Mouse (Mus musculus): ENCODE results near the gene Zfp747. TPM values are rescaled to one million over a fixed set of nuclear protein-coding genes. Genes with fewer than 3 reads are reported as not detected.
"Not testable (repeated sequence)": the region's sequence is repeated elsewhere in the genome, so short reads cannot be mapped to it uniquely, and the experiment has no call there.

Zfp747 gene
- polyA plus RNA-seq, 1 experiment from 2014 or later: 4.7 TPM

- Histone ChIP-seq H3K9me3 (no peaks in the 10 kb centered on the region), H3K4me2 (peak overlapping the region; percentile 89), H3K4me3 (peak overlapping the region; percentile 54), H3K9ac (peak overlapping the region; percentile 79; the same call in 1 of the 2 replicates), H3K36me3 (no peaks in the 10 kb centered on the region), H3K4me1 (peaks cover 9% of the 10 kb centered on the region), H3K27me3 (replicated peaks) (peaks cover 40% of the 10 kb centered on the region), H3K27ac (replicated peaks) (no peak overlapping the region)
- 57% methylated on average over 4 of the region's 4 CpGs for WGBS
- ATAC-seq (ENCODE audit: extremely low read depth, insufficient number of reproducible peaks, low FRiP score, low TSS enrichment): no peak
Observed at GRCm38 (mm10) chr7:127364166-127364565, 11.7 kb downstream of the Zfp747 start.

GRCm38 (mm10) chr7:127363475-127363921 lies 12.4 kb downstream of the Zfp747 start:
- H3K9me3 ChIP-seq: no peaks in the 10 kb centered on the region
- no peaks in the 10 kb centered on the region for H3K36me3 ChIP-seq
- H3K4me1 ChIP-seq: peaks cover 9% of the 10 kb centered on the region
- H3K4me3 ChIP-seq: peak overlapping the region; percentile 54
- no peak for ATAC-seq (ENCODE audit: extremely low read depth, insufficient number of reproducible peaks, low FRiP score, low TSS enrichment)
- H3K27ac ChIP-seq (replicated peaks): no peak overlapping the region
- H3K4me2 ChIP-seq: peak overlapping the region; percentile 89
- peaks cover 44% of the 10 kb centered on the region for H3K27me3 ChIP-seq (replicated peaks)
- 2% methylated on average over 24 of the region's 24 CpGs for WGBS
- peak overlapping the region; percentile 79 for H3K9ac ChIP-seq

- Histone ChIP-seq H3K9ac (0 out of 2 replicates have a peak overlapping the region, but pooled peaks have one; percentile 28), H3K4me3 (peak overlapping the region; percentile 41), H3K4me2 (peak overlapping the region; percentile 56)
Observed at GRCm38 (mm10) chr7:127362418-127362817, 13.4 kb downstream of the Zfp747 start.

DNA sequence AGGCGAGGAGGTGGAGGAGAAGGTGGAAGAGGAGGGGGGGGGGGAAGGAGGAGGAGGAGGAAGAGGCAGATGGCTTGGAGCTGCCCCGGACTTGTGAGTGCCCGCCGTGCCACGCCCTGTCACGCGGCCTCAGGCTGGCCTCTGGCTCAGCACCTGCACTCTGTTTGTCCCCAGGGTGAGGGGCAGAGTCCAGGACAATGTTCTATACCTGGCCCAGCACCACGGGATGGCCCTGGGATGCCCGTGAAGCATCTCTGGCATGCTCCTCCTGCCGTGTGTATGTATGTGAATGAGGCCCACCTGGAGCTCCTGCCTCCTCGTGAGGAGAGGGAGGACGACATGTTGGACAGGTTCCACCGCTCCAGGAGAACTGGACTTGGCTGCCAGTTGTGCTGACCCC lies 14.4 kb downstream of the Zfp747 start:
- no peak overlapping the region for H3K4me2 ChIP-seq
- 53% methylated on average over 12 of the region's 13 CpGs for WGBS
- no peak overlapping the region for H3K4me3 ChIP-seq
- H3K9me3 ChIP-seq: no peaks in the 10 kb centered on the region
- H3K27ac ChIP-seq (replicated peaks): no peak overlapping the region
- H3K27me3 ChIP-seq (replicated peaks): peaks cover 62% of the 10 kb centered on the region
- no peak for ATAC-seq (ENCODE audit: extremely low read depth, insufficient number of reproducible peaks, low FRiP score, low TSS enrichment)
- H3K9ac ChIP-seq: no peak overlapping the region
- H3K4me1 ChIP-seq: peaks cover 9% of the 10 kb centered on the region
- H3K36me3 ChIP-seq: no peaks in the 10 kb centered on the region

More at GRCm38 (mm10) chr7:127362418-127362817, 13.4 kb downstream of the Zfp747 start:
- 21% methylated on average over 13 of the region's 13 CpGs for WGBS
- H3K4me1 ChIP-seq; ATAC-seq (ENCODE audit: extremely low read depth, insufficient number of reproducible peaks, low FRiP score, low TSS enrichment); H3K9me3 ChIP-seq; H3K36me3 ChIP-seq; H3K27ac ChIP-seq (replicated peaks): not testable (repeated sequence)
- peaks cover 55% of the 10 kb centered on the region for H3K27me3 ChIP-seq (replicated peaks)

DNA sequence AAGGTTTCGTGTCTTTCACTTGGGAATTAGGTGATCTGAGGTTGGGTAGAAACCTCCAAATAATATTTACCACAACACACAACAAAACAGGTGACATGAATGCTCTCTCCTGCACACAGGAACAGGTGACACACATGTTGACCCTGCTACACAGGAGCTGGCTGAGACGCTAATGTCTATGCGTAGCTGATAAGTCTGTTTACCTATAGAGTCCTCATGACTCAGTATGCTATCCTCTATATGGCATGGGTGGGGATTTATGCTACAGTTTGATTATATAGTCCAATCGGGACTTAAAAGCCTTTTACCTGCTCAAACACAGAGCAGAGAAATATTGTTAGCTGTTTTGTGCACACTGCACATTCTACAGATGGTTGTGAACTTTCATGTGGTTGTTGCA lies 15.6 kb downstream of the Zfp747 start:
- H3K4me1 ChIP-seq: peaks cover 9% of the 10 kb centered on the region
- WGBS: 62% methylated on average over 4 of the region's 4 CpGs
- no peaks in the 10 kb centered on the region for H3K9me3 ChIP-seq
- no peak overlapping the region for H3K4me2 ChIP-seq
- no peak for ATAC-seq (ENCODE audit: extremely low read depth, insufficient number of reproducible peaks, low FRiP score, low TSS enrichment)
- H3K4me3 ChIP-seq: no peak overlapping the region
- H3K9ac ChIP-seq: no peak overlapping the region
- no peak overlapping the region for H3K27ac ChIP-seq (replicated peaks)
- H3K27me3 ChIP-seq (replicated peaks): peaks cover 68% of the 10 kb centered on the region
- no peaks in the 10 kb centered on the region for H3K36me3 ChIP-seq

DNA sequence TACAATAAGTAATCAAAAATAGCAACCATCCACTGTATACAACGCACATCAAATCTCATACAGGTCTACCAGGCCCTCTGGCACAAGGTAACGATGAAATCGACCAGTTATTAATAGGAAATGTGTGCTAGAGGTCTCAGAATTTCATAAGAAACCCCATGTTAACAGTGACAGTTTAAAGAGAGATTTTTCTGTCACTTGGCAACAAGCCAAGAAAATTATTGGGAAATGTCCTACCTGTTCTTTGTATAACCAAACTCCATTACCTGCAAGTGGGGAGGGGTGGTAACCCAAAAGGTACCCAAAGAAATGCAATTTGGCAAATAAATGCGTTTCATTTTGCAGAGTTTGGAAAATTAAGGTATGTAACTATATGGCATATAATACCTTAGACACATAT lies 17.4 kb downstream of the Zfp747 start:
- Histone ChIP-seq H3K4me2 (no peak overlapping the region), H3K27ac (replicated peaks) (no peak overlapping the region), H3K4me1 (peaks cover 3% of the 10 kb centered on the region), H3K9ac (no peak overlapping the region), H3K27me3 (replicated peaks) (peaks cover 58% of the 10 kb centered on the region), H3K4me3 (no peak overlapping the region), H3K9me3 (no peaks in the 10 kb centered on the region), H3K36me3 (no peaks in the 10 kb centered on the region)
- WGBS: 54% methylated on average over 4 of the region's 4 CpGs
- no peak for ATAC-seq (ENCODE audit: extremely low read depth, insufficient number of reproducible peaks, low FRiP score, low TSS enrichment)

DNA sequence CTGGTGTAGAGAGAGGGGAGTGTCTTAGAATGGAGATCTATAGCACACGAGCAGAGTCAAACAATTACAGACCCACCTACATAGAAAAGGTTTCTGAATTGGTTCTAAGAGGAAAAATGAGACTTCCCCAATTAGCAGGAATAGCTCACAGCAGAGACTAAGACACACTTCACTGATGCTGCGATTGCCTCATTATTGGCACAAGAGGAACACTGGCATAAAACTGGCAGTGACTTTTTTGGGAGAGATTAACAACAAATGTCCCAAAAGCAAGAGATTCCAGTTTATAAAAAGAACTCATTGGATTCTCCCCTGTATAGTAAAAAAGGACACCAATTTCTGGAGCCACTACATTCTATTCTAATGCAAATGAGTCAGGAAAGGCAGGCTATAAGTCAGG lies 18.0 kb downstream of the Zfp747 start:
- WGBS: 59% methylated on average over 2 of the region's 2 CpGs

DNA sequence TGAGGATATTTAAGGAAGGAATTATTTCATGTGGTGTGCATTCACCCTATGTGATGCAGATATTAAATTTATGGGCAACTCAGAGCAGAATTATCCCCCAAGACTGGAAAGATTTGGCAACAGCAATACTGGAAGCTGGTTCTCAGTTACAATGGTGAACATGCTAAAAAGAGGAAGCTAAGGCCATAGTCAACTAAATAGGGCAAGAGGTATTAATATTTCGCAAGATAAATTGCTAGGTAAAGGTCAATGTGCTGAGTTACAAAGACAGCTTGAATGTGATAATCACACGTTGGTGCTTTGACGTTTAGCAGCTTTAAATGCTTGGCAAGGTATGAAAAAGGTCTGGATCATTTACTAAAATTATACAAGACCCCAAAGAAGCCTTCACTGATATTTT lies 20.1 kb downstream of the Zfp747 start:
- H3K27ac ChIP-seq (replicated peaks): no peak overlapping the region
- H3K9ac ChIP-seq: no peak overlapping the region
- no peaks in the 10 kb centered on the region for H3K4me1 ChIP-seq
- no peak for ATAC-seq (ENCODE audit: extremely low read depth, insufficient number of reproducible peaks, low FRiP score, low TSS enrichment)
- no peaks in the 10 kb centered on the region for H3K36me3 ChIP-seq
- no peaks in the 10 kb centered on the region for H3K9me3 ChIP-seq
- no peak overlapping the region for H3K4me2 ChIP-seq
- 54% methylated on average over 3 of the region's 3 CpGs for WGBS
- H3K27me3 ChIP-seq (replicated peaks): peaks cover 42% of the 10 kb centered on the region
- H3K4me3 ChIP-seq: no peak overlapping the region

More for the DNA sequence above, 18.0 kb downstream of the Zfp747 start:
- Histone ChIP-seq H3K4me3 (no peak overlapping the region), H3K9me3 (no peaks in the 10 kb centered on the region), H3K36me3 (no peaks in the 10 kb centered on the region), H3K9ac (no peak overlapping the region), H3K4me2 (no peak overlapping the region), H3K4me1 (no peaks in the 10 kb centered on the region), H3K27ac (replicated peaks) (no peak overlapping the region), H3K27me3 (replicated peaks) (peaks cover 55% of the 10 kb centered on the region)
- ATAC-seq (ENCODE audit: extremely low read depth, insufficient number of reproducible peaks, low FRiP score, low TSS enrichment): no peak

GRCm38 (mm10) chr7:127351230-127352004 lies 24.4 kb downstream of the Zfp747 start:
- 75% methylated on average over 5 of the region's 5 CpGs for WGBS
- Histone ChIP-seq H3K9ac (no peak overlapping the region), H3K27ac (replicated peaks) (no peak overlapping the region), H3K4me1 (peaks cover 12% of the 10 kb centered on the region), H3K36me3 (no peaks in the 10 kb centered on the region), H3K27me3 (replicated peaks) (0 out of 2 replicates have a peak, but pooled peaks cover 6% of the 10 kb centered on the region), H3K4me3 (no peak overlapping the region), H3K4me2 (no peak overlapping the region), H3K9me3 (no peaks in the 10 kb centered on the region)
- ATAC-seq (ENCODE audit: extremely low read depth, insufficient number of reproducible peaks, low FRiP score, low TSS enrichment): no peak

DNA sequence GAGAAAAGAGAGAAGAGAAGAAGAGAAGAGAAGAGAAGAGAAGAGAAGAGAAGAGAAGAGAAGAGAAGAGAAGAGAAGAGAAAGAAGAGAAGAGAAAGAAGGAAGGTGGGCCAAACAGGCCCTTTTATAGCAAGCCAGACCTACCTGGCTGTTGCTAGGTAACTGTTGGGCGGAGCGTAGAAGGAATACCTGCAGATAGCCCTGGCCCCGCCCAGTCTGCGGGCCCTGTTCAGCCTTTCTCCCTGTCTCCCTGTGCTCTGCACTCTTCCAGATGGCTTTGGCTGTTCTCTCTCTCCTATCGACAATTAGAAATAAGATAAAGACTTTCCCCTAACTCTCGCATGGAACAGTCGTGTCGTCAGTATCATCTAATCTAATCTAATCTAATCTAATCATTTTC lies 29.2 kb downstream of the Zfp747 start:
- H3K4me3 ChIP-seq: peak overlapping the region; percentile 93
- ATAC-seq (ENCODE audit: extremely low read depth, insufficient number of reproducible peaks, low FRiP score, low TSS enrichment): no peak
- peak overlapping the region; percentile 89 for H3K4me2 ChIP-seq
- H3K27ac ChIP-seq (replicated peaks): peak overlapping the region; percentile 99
- no peaks in the 10 kb centered on the region for H3K9me3 ChIP-seq
- H3K27me3 ChIP-seq (replicated peaks): no peaks in the 10 kb centered on the region
- peaks cover 39% of the 10 kb centered on the region for H3K4me1 ChIP-seq
- peaks cover 23% of the 10 kb centered on the region for H3K36me3 ChIP-seq
- 12% methylated on average over 8 of the region's 8 CpGs for WGBS
- peak overlapping the region; percentile 98 for H3K9ac ChIP-seq

DNA sequence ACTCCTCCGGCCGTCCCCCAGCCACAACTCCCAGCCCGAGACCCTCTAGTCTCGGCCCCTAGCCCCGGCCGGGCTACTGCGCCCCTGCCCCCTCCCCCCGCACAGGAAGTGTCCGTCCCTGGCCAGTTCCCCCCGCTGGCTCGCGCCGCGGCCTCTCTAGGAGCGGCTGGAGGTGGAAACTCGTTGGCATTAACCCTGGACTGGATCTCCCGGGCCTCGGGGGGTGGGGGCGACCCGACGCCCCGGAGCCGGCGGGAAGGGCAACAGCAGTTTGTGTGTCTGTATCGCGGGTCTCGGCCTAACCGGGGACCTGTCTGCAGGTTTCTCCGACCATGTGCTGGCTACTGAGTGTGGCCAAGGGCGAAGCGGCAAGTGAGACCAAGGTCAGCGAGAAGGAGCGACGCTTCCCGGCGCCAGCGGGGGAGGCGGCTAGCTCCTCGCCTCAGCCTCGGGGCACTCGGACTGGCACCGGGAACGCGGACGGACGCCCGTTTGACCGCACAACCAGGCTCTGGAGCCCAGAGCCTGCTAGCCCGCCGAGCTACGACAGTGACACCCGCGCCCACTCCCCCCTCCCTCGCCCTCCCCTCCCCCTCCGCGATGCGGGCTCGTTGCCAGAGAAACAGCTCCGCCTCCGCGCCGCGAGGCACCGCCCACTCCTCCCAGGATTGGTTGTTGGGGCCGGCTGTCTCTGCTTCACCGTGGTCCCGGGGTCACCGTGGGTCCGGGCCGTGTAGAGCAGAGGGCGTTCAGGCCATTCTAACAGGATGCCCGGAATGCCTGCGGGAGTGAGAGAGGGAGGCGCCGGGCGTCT lies 30.1 kb downstream of the Zfp747 start, which contains the start of gene Zfp768:
Gene Zfp768, minus strand, starts transcription at position 78 of the 814 bp plus-strand sequence.
- H3K9ac ChIP-seq: peak within 1 kb of the TSS; percentile 98
- peak within 1 kb of the TSS; percentile 99 for H3K27ac ChIP-seq (replicated peaks)
- WGBS: under 1% methylated on average over 76 of the region's 76 CpGs
- peak; percentile 86 for ATAC-seq (ENCODE audit: extremely low read depth, insufficient number of reproducible peaks, low FRiP score, low TSS enrichment)
- H3K27me3 ChIP-seq (replicated peaks): no peaks in the 10 kb centered on the region
- peak within 1 kb of the TSS; percentile 93 for H3K4me3 ChIP-seq
- peaks cover 39% of the 10 kb centered on the region for H3K4me1 ChIP-seq
- H3K4me2 ChIP-seq: peak within 1 kb of the TSS; percentile 89
- peaks cover 30% of the 10 kb centered on the region for H3K36me3 ChIP-seq
- no peaks in the 10 kb centered on the region for H3K9me3 ChIP-seq
